Mouse (Mus musculus): ENCODE measurements around the gene Phyhipl.

Gene Phyhipl

GRCm38 (mm10) chr10:70631142-70631541 is 24.6 kb downstream of the Phyhipl start:
- no peak for DNase-seq (ENCODE audit: low spot score)

- no peak for DNase-seq (ENCODE audit: low spot score)
These were observed 32.3 kb downstream of the Phyhipl start for GRCm38 (mm10) chr10:70623461-70623860.

DNA sequence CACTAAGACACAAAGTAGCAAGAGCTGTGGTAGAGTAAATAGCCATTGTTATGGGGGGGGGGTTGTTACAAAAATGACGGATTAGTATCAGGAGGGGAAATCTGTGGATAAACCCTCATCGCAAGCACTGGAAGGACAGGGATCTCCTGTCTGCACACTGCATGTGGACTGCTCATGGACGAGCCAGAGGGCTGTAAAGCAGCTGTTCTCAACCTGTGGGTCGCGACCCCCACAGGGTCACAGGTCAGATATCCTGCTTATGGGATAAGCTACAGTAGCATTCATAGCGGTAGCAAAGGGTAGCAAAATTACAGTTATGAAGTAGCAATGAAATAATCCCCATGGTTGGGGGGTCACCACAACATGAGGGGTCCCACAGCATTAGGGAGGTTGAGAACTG is 39.4 kb downstream of the Phyhipl start:
- no peak for DNase-seq (ENCODE audit: low spot score)

DNA sequence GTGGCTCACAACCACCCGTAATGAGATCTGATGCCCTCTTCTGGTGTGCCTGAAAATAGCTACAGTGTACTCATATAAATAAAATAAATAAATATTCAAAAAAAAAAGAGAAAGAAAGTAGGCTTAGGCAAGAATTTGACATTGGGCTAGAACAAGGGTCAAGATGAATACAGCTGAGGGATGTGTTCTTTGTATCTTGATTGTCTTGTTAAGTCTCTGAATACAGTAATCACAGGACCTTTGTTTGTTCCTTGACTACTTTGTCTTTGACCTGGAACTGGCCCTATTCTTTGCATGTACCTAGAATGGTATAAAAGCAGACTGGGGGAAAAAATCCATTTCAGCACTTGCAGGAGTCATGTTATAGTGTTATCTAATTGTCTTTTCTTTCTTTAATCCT is 44.1 kb downstream of the Phyhipl start:
- no peak for DNase-seq (ENCODE audit: low spot score)

DNA sequence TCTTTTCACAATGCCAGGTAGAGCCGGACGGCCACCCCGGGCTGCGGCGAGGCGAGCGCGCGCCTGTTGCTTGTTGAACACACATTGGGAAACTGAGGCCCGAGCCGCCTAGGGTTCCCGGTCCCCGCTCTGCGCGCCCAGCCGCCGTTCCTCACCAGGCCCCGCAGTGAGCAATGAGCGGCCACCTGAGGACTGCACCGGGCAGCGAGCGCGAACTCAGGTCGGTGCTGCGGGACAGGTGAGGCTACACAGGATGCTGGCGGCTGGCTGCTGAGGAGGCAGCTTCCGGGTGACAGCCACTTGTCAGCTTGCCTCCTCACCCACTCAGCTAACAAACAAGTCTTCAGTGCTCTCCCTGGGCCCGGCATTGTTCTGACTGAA is 55.9 kb downstream of the Phyhipl start:
- DNase-seq (ENCODE audit: low spot score), result no peak

DNA sequence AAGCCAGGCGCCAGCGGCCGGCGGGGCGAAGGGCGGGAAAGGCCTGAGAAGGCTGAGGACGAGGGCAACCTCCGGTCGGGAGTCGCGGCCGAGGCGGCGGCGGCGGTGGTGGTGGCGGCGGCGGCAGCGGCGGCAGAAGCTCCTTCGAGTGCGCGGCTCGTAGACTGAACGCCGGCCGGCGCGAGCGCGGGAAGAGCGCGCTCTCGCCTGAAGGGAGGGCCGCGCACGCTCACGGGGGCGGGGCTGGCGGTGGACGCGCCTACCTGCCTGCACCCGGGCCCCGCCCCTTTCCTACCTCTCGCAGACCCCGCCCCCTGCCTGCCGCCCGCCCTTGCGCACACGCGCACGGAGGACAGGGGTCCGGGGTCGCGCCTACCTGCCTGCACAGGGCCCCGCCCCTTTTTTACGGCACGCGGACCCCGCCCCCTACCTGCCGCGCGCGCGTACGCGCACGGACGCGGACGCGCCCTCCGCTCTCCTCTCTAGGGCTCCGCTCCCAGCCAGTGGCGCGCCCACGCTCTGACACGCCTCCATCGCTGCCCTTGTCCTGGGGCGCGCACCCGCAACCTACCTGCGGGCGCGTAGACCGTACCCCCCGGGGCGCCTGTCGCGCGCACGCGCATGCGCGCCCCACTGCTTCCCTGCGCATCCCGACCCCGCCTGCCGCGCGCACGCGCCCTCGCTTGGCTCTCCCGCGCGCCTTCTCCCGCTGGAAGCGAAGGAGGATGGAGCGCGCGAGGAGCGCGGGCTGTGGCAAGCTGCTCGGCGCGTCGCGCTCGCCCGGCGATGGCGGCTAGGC is 56.4 kb downstream of the Phyhipl start:
- peak; percentile 55 for DNase-seq (ENCODE audit: low spot score)

DNA sequence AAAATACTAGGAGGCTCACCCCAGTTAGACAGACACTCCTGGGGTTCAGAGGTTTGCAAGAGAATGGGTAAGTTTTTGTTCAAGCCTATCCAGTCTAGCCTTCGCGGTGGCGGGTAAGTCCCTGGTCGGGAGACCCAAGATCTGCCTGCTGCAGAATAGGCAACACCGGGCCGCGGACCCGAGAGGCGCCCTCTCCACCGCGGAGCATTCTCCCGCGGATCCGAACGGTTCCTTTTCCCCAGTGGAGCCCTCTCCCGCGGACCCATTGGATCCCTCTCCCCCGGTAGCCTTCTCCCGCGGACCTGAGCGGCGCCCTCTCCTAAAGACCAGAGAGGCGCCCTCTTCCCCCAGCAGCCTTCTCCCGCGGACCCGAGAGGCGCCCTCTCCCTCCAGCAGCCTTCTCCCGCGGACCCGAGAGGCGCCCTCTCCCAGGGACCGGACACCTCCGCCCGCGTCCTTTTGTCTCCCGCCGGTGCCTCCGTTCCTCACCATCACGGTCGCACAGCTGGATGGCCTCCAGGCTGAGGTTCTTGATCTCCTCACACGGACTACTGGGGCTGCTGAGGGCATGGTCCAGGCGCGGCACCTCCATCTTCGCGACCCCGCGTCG is 57.1 kb downstream of the Phyhipl start:
- no peak for DNase-seq (ENCODE audit: low spot score)

- DNase-seq (ENCODE audit: low spot score), result no peak
These were observed 57.7 kb downstream of the Phyhipl start for GRCm38 (mm10) chr10:70598081-70598515.

- DNase-seq (ENCODE audit: low spot score), result no peak
These were observed 61.8 kb downstream of the Phyhipl start for GRCm38 (mm10) chr10:70594007-70594406.

GRCm38 (mm10) chr10:70586876-70587405 is 68.8 kb downstream of the Phyhipl start:
- DNase-seq (ENCODE audit: low spot score), result no peak

- DNase-seq (ENCODE audit: low spot score), result no peak
These were observed 71.6 kb downstream of the Phyhipl start for GRCm38 (mm10) chr10:70584171-70584570.

- DNase-seq (ENCODE audit: low spot score), result peak; percentile 13
These were observed 74.1 kb downstream of the Phyhipl start for GRCm38 (mm10) chr10:70581556-70582211.

DNA sequence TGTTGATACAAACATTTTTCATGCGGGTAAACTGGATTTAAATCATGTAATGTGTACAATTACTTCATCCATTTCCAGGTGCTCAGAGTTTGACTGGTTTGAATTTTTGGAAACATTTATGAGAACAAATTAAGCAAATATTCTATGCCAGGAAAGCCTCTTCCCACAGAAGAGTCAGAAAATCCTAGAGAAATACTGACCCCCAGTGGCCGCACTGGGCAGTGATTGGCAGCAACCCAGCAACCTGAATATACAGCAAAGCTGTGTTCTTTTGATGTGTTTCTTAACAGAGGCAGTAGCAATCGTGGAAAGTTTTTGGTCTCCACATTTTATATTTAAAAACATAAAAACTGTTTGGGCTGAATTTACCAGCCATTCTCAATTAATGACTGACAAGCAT is 92.1 kb downstream of the Phyhipl start:
- peak; percentile 45 for DNase-seq (ENCODE audit: low spot score)

- no peak for DNase-seq (ENCODE audit: low spot score)
These were observed 103.2 kb downstream of the Phyhipl start for GRCm38 (mm10) chr10:70552531-70552930.

- DNase-seq (ENCODE audit: low spot score), result no peak
These were observed 112.9 kb downstream of the Phyhipl start for GRCm38 (mm10) chr10:70542857-70543256.

DNA sequence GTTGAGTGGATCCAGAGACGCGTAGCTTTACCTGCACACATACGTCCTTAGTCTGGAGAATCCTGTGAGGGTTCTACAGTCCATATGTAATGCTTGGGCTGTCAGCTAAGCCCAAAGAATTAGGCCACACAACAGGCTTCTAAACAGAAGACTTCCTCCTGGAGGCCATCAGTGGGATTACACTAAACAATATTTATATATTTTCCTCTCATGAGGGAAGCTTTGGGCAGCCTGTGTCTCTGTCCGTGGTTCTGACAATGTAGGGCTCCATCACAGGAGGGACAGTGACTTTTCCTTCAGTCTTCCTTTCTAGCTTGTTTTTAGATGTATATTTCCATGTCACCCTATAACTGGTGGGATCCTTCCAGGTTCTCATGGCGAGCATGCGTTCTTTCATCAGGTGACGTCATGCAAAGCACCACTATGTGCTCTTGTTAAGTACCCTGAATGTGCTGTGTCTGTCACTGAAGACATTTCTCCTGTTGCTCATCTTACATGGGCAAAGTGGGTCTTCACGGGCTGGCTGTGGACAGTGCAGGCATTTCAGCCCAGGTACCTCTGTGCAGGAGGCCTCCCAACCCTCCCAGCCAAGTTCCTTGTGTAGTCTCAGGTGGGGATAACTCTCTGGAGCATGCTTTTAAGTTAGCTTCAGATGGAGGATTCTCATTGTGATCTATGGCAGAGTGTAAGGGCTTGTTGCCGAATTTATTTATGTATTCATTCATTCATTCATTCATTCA is 115.1 kb downstream of the Phyhipl start:
- no peak for DNase-seq (ENCODE audit: low spot score)

- no peak for DNase-seq (ENCODE audit: low spot score)
These were observed 116.5 kb downstream of the Phyhipl start for GRCm38 (mm10) chr10:70539251-70539650.

DNA sequence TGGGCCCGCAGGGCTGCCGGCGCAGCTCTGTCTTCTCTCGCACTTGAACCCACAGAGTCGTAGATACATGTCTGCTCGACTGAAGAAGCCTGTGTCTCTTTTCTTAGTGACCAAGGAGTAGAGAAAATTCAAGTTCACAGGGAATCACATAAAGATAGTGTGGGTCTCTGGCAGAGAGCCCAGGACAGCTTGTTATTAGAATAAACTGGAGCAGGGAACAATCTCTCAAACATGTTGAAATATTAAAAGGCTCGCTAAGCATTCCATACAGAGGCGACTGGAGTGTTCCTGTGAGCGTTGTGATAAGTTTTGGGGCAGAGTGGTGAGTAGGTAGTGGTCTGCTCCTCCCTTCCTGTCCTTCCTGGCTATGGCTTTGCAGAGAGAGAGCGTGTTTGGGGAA is 118.1 kb downstream of the Phyhipl start:
- no peak for DNase-seq (ENCODE audit: low spot score)

DNA sequence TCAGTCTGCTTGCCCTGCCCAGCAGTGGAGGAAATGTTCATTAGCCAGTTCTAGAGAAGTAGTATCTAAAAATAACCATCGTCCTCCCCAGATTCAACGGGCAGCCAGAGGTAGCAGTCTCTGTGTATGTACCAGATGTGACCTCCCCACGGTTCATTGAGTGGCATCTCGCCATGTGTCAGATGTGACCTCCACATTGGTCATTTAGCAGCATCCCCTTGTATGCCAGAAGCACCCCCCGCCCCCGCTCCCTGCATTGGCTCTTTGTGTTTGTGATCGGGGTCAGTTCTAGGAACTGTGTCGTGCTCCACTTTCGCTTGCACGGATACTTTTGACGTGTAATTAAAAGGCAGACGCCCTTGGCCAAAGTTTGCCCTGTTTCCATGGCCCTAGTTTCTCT is 120.4 kb downstream of the Phyhipl start:
- no peak for DNase-seq (ENCODE audit: low spot score)

DNA sequence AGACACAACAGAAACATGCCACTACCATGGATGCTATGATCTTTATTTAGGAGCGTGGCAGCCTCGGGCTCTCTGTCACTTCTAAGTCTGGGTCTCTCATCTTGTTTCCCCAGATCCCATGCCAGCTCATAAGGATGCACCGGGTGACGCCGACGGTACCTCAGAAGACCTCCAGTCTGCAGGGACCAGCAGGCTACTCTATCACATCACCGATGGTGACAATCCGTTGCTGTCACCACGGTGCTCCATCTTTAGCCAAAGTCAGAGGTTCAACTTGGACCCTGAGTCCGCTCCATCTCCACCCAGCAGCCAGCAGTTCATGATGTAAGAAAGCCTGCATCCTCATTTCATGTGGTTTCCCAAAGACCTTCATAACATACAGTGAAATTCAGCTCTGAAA is 121.2 kb downstream of the Phyhipl start:
- DNase-seq (ENCODE audit: low spot score), result no peak

DNA sequence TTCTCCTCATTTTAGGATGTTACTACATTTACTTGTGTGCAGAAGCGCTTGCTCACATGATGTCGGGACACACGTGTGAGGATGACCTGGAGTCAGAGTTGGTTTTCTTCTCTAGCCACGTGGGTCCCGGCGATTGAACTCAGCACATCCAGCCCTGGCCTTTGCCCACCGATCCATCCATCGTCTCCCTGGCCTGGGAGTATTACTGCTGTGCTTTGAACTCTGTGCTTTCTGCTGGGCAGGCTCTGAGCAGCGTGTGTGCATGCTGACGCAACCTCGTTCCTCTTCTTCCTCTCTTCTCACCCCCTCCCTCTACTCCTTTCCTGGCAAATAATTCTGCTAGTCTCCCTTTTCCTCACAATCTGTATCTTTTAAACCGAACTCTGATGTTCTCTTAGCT is 121.8 kb downstream of the Phyhipl start:
- no peak for DNase-seq (ENCODE audit: low spot score)

- DNase-seq (ENCODE audit: low spot score), result no peak
These were observed 122.4 kb downstream of the Phyhipl start for GRCm38 (mm10) chr10:70533301-70533781.

All from lung, postnatal 25 days (tissue).